Mouse (Mus musculus) CD4-positive naive resting alpha-beta T cell, adult 57 days (primary cell): ENCODE results near the gene Rph3a. TPM values are rescaled to one million over a fixed set of nuclear protein-coding genes. Genes with fewer than 3 reads are reported as not detected.

Source experiments
- total RNA-seq: library from RNA; stranded (reverse); gene quantifications from one replicate; pipeline ENCODE4 v1.2.4, GENCODE M21; 2023

Gene Rph3a
- not detected for total RNA-seq

GRCm38 (mm10) chr5:121009811-121010569, at the start of gene Rph3a:
TSS of gene Rph3a (minus strand) at chr5:121010092.

DNA sequence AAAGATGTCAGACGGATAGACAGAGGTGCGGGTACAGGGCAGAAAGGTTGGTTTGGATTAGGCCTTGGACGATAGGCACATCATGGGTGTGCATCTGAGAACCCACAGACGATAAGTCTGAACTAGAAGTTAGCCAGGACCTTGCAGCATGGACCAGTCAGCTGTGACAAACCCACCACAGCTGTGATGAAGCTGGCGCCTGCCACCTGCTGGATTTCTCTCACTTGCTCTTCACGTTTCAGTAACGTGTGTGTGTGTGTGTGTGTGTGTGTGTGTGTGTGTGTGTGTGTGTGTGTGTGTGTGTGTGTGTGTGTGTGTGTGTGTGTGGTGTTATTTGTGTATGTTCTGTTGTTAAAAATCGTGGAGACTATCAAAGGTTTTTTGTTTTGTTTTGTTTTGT, 95.7 kb downstream of the Rph3a start, which contains the start of gene Oas1d:
Oas1d (plus strand) TSS at position 333 of the 400 bp plus-strand sequence.

DNA sequence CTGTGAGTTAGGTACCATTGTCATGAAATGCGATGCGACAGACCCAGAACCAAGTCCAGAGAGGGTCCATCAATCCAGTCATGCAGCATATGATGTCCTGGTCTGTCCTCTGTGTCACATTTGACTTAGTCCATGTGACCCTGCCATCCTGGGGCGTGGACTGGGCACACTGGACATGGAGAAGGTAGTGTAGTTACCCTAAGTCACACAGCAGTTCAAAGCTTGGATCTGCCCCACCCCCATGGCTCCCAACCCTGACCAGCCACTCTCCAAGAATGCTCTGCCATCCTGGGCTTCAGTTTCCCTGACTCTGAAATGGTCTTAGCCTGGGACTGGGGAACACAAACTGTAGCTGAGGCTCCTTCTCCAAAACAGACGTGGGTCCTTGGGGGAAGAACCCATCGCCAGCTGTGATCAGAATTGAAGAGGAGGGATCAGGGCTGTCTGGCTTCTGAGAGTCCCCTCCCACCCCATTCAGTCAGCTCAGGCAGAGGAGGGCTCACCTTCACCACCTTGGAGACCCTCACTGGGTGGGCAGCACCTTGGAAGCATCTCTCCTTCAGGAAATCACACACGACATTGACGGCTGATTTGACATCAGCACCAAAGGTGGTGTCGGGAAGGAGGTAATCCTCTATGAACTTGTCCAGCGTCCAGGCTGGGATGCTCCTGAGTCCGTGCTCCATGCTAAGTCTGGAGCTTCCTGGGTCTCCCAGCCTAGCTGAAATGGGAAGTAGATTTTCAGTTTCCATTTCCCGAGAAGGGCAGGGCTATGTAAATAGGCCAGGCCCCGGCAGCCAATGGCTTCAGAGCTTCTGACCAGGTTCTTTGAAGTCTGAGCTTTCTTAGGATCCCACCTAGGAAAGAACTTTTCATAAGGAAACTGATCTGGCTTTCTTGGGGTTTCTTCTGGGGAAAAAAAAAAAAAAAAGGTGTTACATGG, 102.8 kb downstream of the Rph3a start, which contains the start of gene Oas1a:
Oas1a (minus strand) TSS at position 731 of the 943 bp plus-strand sequence.

Other genes starting within 250 kb of the Rph3a start
- 5.1 TPM for gene Oas3, start 232.4 kb downstream of the Rph3a start, total RNA-seq
- gene Oas1e, start 214.6 kb downstream of the Rph3a start, total RNA-seq, result not detected
- 12.6 TPM for gene Oas1c, start 197.6 kb downstream of the Rph3a start, total RNA-seq
- not detected for gene Oas1f, start 162.7 kb downstream of the Rph3a start, total RNA-seq
- gene Oas1h, start 148.7 kb downstream of the Rph3a start, total RNA-seq, result not detected
- 0.80 TPM for gene Oas1g, start 122.5 kb downstream of the Rph3a start, total RNA-seq
- gene Oas1a, start 102.6 kb downstream of the Rph3a start, total RNA-seq, result 2.4 TPM
- gene Oas1d, start 95.6 kb downstream of the Rph3a start, total RNA-seq, result not detected
- 34.2 TPM for gene Ptpn11, start 181.3 kb upstream of the Rph3a start, total RNA-seq
- 2,175 TPM for gene Rpl6, start 194.4 kb upstream of the Rph3a start, total RNA-seq
- 68.8 TPM for gene Hectd4, start 210.1 kb upstream of the Rph3a start, total RNA-seq